Mouse (Mus musculus) megakaryocyte, adult 5-6 weeks (primary cell): ENCODE measurements around the gene Sdk1. TPM values are rescaled to one million over a fixed set of nuclear protein-coding genes. Genes with fewer than 3 reads are reported as not detected.

ENCODE experiments used
- ATAC-seq: 2 replicates; pipeline ENCODE4 v1.8.0; 2016; ENCODE audit warnings: mild to moderate bottlenecking, inconsistent platforms; ENCODE audit not compliant: poor library complexity, severe bottlenecking
- total RNA-seq, 2 experiments: library from RNA; stranded (forward) in 1 of 2; stranded (reverse) in 1 of 2; fragments of 153-499, 151-499 nt in 1 of 2; fragments of 221-1000, 200-1000 nt in 1 of 2; gene quantifications; 2 replicates each; pipeline versions ENCODE4 v1.2.3 to v1.2.4; 2015 to 2017

Gene Sdk1
- total RNA-seq, 2 experiments from 2014 or later, result 0.16 TPM; not detected in 1

DNA sequence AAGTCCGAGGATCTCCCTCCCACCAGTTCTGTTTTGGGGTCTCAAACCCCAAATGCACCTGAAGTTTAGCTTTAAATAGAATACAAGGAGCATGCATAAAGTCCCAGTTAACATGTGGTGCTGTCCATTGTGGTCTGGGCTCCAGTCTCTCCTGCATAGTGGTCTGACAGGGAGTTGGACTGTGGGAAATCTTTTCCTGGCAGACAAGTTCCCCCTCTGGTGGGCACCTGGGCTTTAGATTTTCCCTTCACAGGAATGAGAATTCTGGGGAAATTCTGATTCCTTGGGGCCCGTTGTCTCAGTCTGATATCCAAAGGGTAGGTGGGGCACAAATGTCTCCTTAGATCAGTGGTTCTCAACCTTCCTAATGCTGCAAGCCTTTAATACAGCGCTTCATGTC is 624.8 kb downstream of the Sdk1 start:
- ATAC-seq, result no peak

GRCm38 (mm10) chr5:141873751-141874150 is 632.5 kb downstream of the Sdk1 start:
- ATAC-seq, result no peak

DNA sequence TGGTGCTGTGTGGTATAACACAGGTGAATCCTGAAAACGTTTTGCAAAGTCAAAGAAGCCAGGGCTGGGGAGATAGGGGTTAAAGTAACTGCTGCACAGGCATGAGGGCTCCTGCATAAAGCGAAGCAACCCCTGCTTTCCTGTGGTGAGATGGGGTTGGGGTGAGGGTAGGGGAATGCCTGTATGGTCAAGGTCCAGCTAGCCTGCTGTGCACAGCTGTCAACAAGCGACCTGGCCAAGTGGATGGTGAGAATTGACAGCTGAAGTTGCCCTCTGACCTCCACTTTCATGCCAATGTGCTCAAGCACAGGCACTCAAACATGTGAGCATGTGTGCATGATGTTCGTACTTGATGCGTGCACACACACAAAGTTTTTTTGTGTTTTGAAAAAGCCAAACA is 639.4 kb downstream of the Sdk1 start:
- ATAC-seq, result no peak

- peak; percentile 63 for ATAC-seq
Measured at GRCm38 (mm10) chr5:141884111-141884647, 642.9 kb downstream of the Sdk1 start.

GRCm38 (mm10) chr5:141886006-141886405 is 644.7 kb downstream of the Sdk1 start:
- no peak for ATAC-seq

GRCm38 (mm10) chr5:141889766-141890165 is 648.5 kb downstream of the Sdk1 start:
- ATAC-seq, result no peak

GRCm38 (mm10) chr5:141896402-141896801 is 655.1 kb downstream of the Sdk1 start:
- ATAC-seq, result no peak

GRCm38 (mm10) chr5:141897481-141897880 is 656.2 kb downstream of the Sdk1 start:
- no peak for ATAC-seq

DNA sequence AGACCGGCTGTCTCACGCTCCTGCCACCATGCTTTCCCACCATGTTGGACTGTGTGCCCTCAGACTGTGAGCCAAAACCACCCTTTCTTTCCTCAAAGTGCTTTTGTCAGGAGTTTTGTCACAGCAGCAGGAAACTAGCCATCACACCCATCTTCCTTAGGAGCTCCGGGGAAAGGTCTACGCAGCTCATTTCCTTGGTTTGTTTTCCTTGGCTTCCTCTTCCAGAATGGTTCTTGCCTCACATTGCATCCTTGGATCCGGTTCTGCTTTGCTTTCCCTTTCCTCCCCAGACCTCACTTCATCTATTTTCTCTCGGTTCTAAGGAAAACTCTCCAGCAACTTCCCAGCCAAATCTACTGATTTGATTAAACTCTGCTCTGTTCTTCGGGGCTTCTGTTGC is 658.5 kb downstream of the Sdk1 start:
- no peak for ATAC-seq

DNA sequence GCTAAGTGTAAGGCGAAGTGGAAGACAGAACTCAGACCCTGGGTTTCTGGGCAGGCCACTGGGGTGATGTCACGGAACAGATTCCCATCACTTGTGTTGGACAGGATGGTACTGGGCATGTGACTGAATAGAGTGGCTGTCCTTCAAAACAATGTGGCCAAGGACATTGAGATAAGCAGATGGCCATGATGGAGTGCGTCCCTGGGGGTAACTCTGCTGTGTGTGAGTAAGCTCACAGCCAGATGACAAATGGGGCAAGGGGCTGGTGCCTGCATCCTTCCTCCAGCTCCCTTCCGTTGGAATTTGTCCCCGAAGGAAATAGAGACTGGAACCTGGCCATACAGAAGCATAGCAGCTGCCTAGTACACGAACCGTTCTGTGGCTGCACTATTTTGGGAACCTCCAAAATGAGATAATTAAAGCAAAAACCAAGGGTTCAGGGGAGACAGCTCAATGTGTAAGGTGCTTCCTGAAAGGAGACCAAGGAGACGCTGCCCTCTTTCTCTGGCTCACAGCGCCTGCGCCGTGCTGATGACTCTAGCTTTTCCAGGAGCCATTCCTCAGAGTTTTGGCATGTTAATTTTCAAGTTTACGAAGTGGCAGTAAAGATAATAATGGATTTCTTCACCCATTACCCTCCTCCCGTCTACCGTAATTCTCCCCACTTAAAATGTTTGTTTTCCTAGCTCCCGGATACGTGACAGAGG is 661.4 kb downstream of the Sdk1 start:
- ATAC-seq, result no peak

- ATAC-seq, result no peak
Measured at GRCm38 (mm10) chr5:141910444-141910843, 669.2 kb downstream of the Sdk1 start.

DNA sequence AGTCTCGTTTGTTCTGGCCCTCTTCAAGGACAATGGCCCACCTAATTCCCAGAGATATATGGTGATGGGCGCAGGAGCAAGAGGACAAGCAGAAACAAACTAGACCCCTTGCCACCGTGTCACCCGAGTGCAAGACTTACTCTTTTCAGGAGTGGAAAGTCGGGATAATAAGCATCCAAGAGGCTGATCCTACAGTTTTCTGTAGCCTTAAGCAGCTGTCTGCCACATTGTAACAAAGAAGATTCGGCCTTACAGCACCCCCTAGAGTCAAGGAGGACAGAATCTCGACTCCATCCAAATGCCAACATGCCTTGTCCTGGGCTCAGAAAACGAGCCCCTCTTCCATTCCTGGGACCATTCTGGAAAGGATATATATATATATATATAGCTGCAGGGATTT is 669.6 kb downstream of the Sdk1 start:
- no peak for ATAC-seq

DNA sequence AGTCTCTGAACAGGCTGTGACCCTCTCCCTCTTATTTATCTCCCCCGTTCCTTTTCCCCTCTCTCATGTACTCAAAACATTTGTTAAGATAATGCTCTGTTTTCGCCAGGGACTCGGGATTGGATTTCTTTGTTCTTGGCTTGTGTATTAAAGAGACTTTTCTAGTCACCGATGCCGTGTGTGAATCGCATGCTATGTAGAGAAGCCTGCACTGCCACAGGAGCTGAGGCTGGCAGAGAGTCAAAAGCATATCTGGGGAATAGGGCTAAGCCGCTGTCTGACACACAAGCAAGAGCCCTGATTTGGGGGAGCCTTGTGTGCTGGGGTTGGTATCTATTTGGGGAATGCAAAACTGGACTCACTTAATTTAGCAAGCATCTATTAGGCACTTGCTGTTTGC is 671.6 kb downstream of the Sdk1 start:
- no peak for ATAC-seq

GRCm38 (mm10) chr5:141916954-141917353 is 675.7 kb downstream of the Sdk1 start:
- no peak for ATAC-seq

DNA sequence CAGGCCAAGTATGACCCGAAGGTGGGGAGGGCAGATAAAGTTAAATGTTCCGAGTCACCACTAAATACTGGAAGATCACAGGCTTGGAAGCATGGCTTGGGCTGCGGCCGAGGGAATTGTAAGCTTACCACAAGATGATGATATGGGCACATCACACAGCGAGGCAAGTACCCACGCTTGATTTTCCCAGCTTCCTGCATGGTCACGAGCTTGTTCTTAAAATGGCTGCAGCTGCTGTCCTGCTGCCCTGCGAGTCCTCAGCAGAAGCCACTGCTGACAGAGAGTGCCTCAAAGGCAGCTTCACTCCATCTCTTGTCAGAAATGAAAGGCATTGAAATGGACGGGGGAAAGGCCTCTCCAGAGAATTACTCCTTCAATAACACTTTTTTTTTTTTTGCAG is 697.7 kb downstream of the Sdk1 start:
- ATAC-seq, result no peak

- ATAC-seq, result no peak
Measured at GRCm38 (mm10) chr5:141940636-141941035, 699.3 kb downstream of the Sdk1 start.

- ATAC-seq, result no peak
Measured at GRCm38 (mm10) chr5:141950791-141951190, 709.5 kb downstream of the Sdk1 start.

DNA sequence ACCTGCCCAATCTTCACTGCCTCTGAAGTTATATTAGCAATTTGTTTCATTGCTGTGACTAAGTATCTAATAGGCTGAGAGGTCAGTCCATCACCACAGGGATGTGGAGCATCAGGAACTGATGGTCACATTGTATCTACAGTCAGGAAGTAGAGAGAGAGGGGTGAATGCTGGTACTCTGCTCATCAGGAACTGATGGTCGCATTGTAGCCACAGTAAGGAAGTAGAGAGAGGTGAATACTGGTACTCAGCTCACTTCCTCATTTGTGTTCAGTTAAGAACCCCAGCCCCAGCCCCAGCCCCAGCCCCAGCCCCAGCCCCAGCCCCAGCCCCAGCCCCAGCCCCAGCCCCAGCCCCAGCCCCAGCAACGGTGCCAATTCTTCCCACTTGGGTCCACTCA is 711.0 kb downstream of the Sdk1 start:
- peak; percentile 67 for ATAC-seq

- peak; percentile 83 for ATAC-seq
Measured at GRCm38 (mm10) chr5:141952708-141953490, 711.6 kb downstream of the Sdk1 start.

- ATAC-seq, result no peak
Measured at GRCm38 (mm10) chr5:141971071-141971470, 729.8 kb downstream of the Sdk1 start.

GRCm38 (mm10) chr5:141979511-141979910 is 738.2 kb downstream of the Sdk1 start:
- ATAC-seq, result no peak

- ATAC-seq, result no peak
Measured at GRCm38 (mm10) chr5:141980746-141981145, 739.5 kb downstream of the Sdk1 start.
